Mouse (Mus musculus) erythroblast, embryonic 14.5 days (primary cell): ENCODE results near the gene Cntn5. TPM values are rescaled to one million over a fixed set of nuclear protein-coding genes. Genes with fewer than 3 reads are reported as not detected.

Experiments used
- H3K27me3 ChIP-seq: 2 replicates; pipeline ENCODE4 v1.6.1; 2012; ENCODE audit warnings: inconsistent platforms; ENCODE audit not compliant: control insufficient read depth
- H3K36me3 ChIP-seq: 2 replicates; pipeline ENCODE4 v1.6.1; 2012; ENCODE audit warnings: mild to moderate bottlenecking, inconsistent platforms; ENCODE audit not compliant: control insufficient read depth
- H3K4me1 ChIP-seq: 2 replicates; pipeline ENCODE4 v1.6.1; 2012; ENCODE audit warnings: inconsistent platforms; ENCODE audit not compliant: control insufficient read depth
- H3K4me3 ChIP-seq: replicated peaks from 2 replicates; pipeline ENCODE3; 2012; ENCODE audit warnings: moderate library complexity, mild to moderate bottlenecking, inconsistent platforms
- H3K9me3 ChIP-seq: 2 replicates; pipeline ENCODE4 v1.6.1; 2012; ENCODE audit warnings: low read length, inconsistent platforms, mixed read lengths; ENCODE audit not compliant: control insufficient read depth
- GATA1 ChIP-seq: IDR thresholded peaks from 2 replicates; pipeline ENCODE4 v1.6.1; 2012; ENCODE audit warnings: low read length, inconsistent platforms, mixed read lengths
- TAL1 ChIP-seq: IDR thresholded peaks from 3 replicates; pipeline ENCODE4 v1.6.1; 2012; ENCODE audit warnings: low read length, inconsistent platforms, mixed read lengths
- polyA plus RNA-seq: library from polyadenylated mRNA; stranded (reverse); fragments of >175 nt; gene quantifications from 2 replicates; pipeline ENCODE4 v1.2.3, GENCODE M21; 2012

Cntn5 gene
- polyA plus RNA-seq, 1 experiment = not detected

DNA sequence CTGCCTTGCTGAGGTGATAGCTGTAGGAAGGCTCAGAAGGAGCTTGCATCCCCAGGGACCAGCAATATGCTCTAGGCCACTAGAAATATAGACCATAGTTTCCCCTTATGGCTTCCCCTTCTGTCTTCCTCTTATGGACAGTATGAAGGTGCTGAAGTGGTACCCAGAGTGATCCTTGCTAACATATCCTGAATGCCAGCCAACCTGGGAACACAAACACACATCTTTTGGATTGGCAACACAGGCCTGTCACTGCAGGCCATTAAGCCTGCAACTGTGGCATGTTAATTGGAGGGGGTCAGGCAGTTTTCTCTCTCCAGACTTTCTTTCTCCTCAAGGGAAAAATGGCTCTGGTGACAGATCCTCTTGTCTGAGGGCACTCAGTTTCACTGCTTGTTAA lies 828.3 kb downstream of the Cntn5 start:
- no peaks in the 10 kb centered on the region for H3K36me3 ChIP-seq
- TF ChIP-seq GATA1 (no peak), TAL1 (no peak)

GRCm38 (mm10) chr9:10073401-10073800 lies 831.2 kb downstream of the Cntn5 start:
- H3K4me3 ChIP-seq = no peak overlapping the region
- peaks cover 2% of the 10 kb centered on the region; the same call in 1 of the 2 replicates for H3K9me3 ChIP-seq
- no peaks in the 10 kb centered on the region for H3K27me3 ChIP-seq
- TF ChIP-seq TAL1 (no peak), GATA1 (no peak)
- H3K36me3 ChIP-seq = no peaks in the 10 kb centered on the region
- no peaks in the 10 kb centered on the region for H3K4me1 ChIP-seq

More for the DNA sequence above, 828.3 kb downstream of the Cntn5 start:
- H3K4me3 ChIP-seq = no peak overlapping the region
- peaks cover 2% of the 10 kb centered on the region; the same call in 1 of the 2 replicates for H3K9me3 ChIP-seq
- no peaks in the 10 kb centered on the region for H3K27me3 ChIP-seq
- H3K4me1 ChIP-seq = no peaks in the 10 kb centered on the region

GRCm38 (mm10) chr9:10072860-10073259 lies 831.7 kb downstream of the Cntn5 start:
- H3K36me3 ChIP-seq = no peaks in the 10 kb centered on the region
- H3K4me3 ChIP-seq = no peak overlapping the region
- TF ChIP-seq GATA1 (no peak), TAL1 (no peak)
- H3K9me3 ChIP-seq = no peaks in the 10 kb centered on the region
- H3K27me3 ChIP-seq = no peaks in the 10 kb centered on the region
- no peaks in the 10 kb centered on the region for H3K4me1 ChIP-seq

- no peaks in the 10 kb centered on the region for H3K27me3 ChIP-seq
- TF ChIP-seq GATA1 (no peak), TAL1 (no peak)
- no peaks in the 10 kb centered on the region for H3K36me3 ChIP-seq
- H3K4me1 ChIP-seq = no peaks in the 10 kb centered on the region
- no peaks in the 10 kb centered on the region for H3K9me3 ChIP-seq
- H3K4me3 ChIP-seq = no peak overlapping the region
Observed at GRCm38 (mm10) chr9:10071271-10071670, 833.3 kb downstream of the Cntn5 start.

- TF ChIP-seq TAL1 (no peak), GATA1 (no peak)
- Histone ChIP-seq H3K36me3 (no peaks in the 10 kb centered on the region), H3K9me3 (no peaks in the 10 kb centered on the region)
Observed at GRCm38 (mm10) chr9:10044969-10045789, 859.4 kb downstream of the Cntn5 start.

GRCm38 (mm10) chr9:10043001-10043400 lies 861.6 kb downstream of the Cntn5 start:
- H3K9me3 ChIP-seq = no peaks in the 10 kb centered on the region
- no peak overlapping the region for H3K4me3 ChIP-seq
- H3K27me3 ChIP-seq = no peaks in the 10 kb centered on the region
- no peaks in the 10 kb centered on the region for H3K36me3 ChIP-seq
- no peaks in the 10 kb centered on the region for H3K4me1 ChIP-seq
- TF ChIP-seq GATA1 = no peak
- TF ChIP-seq TAL1 = no peak

More at GRCm38 (mm10) chr9:10044969-10045789, 859.4 kb downstream of the Cntn5 start:
- H3K4me3 ChIP-seq = no peak overlapping the region
- H3K27me3 ChIP-seq = no peaks in the 10 kb centered on the region
- no peaks in the 10 kb centered on the region for H3K4me1 ChIP-seq

GRCm38 (mm10) chr9:10015129-10015528 lies 889.4 kb downstream of the Cntn5 start:
- Histone ChIP-seq H3K4me3 (no peak overlapping the region), H3K9me3 (no peaks in the 10 kb centered on the region), H3K4me1 (no peaks in the 10 kb centered on the region), H3K36me3 (no peaks in the 10 kb centered on the region), H3K27me3 (no peaks in the 10 kb centered on the region)
- no peak for TF ChIP-seq GATA1
- no peak for TF ChIP-seq TAL1

DNA sequence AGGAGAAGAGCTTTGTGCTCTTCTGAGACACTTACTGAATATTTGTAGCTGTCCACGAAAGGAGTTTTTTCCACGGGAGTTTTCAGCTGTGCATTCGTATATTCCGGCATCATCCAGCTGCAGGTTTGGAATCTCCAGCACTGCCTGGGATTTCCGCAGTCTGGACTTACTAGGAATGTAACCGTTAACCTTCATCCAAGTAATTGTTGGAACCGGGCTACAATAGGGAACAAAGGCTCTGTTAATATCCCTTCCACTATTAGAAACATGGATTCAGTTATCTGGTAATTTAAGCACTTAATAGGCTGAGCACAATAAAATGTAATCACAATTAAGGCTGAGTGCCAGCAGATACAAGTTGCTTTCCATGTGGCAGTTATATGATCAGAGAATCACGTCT lies 920.5 kb downstream of the Cntn5 start:
- no peaks in the 10 kb centered on the region for H3K9me3 ChIP-seq
- no peaks in the 10 kb centered on the region for H3K4me1 ChIP-seq
- H3K27me3 ChIP-seq = no peaks in the 10 kb centered on the region
- H3K4me3 ChIP-seq = no peak overlapping the region
- no peaks in the 10 kb centered on the region for H3K36me3 ChIP-seq
- TF ChIP-seq GATA1 = no peak

- Histone ChIP-seq H3K4me3 (no peak overlapping the region), H3K4me1 (no peaks in the 10 kb centered on the region), H3K27me3 (no peaks in the 10 kb centered on the region), H3K36me3 (no peaks in the 10 kb centered on the region), H3K9me3 (no peaks in the 10 kb centered on the region)
- no peak for TF ChIP-seq GATA1
- TF ChIP-seq TAL1 = no peak
Observed at GRCm38 (mm10) chr9:9983220-9983619, 921.4 kb downstream of the Cntn5 start.
